Mouse (Mus musculus): ENCODE measurements at regions not wholly inside any gene's neighbourhood (a gene's known extent, or its start where the extent isn't known, plus 50 kb on each side); places are given as distances from the start of the nearest gene placed in this dataset.

- in situ Hi-C loops (cut with MboI, MseI) = no loop called here
These were observed 250.3 kb upstream of the Gm11146 start for GRCm38 (mm10) chr16:77852066-77852781.

GRCm38 (mm10) chr16:77851206-77852065 lies 249.5 kb upstream of the Gm11146 start:
- in situ Hi-C loops (cut with MboI, MseI) = no loop called here

DNA sequence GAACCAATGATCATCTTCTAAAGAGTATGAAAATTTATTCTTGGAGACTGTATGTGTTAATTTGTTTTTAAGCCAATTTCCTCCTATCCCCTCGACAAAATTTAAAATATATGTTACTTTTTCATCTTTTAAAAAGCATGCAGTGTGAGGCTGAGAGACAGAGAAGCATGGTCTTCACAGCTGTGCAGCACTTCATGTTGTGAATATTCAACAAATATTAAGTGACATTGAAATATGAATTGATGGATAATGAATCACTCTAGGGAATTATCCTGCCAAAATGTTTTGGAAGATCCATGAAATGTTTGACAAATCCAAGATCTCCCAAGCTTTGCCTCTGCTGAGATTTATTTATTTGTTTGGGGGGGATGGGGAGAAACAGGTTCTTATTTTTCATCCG lies 233.9 kb upstream of the Gm11146 start:
- in situ Hi-C loops (cut with MboI, MseI) = no loop called here

GRCm38 (mm10) chr16:77827322-77828117 lies 225.6 kb upstream of the Gm11146 start:
- in situ Hi-C loops (cut with MboI, MseI) = no loop called here

- in situ Hi-C loops (cut with MboI, MseI) = no loop called here
These were observed 197.8 kb upstream of the Gm11146 start for GRCm38 (mm10) chr16:77799709-77800108.

DNA sequence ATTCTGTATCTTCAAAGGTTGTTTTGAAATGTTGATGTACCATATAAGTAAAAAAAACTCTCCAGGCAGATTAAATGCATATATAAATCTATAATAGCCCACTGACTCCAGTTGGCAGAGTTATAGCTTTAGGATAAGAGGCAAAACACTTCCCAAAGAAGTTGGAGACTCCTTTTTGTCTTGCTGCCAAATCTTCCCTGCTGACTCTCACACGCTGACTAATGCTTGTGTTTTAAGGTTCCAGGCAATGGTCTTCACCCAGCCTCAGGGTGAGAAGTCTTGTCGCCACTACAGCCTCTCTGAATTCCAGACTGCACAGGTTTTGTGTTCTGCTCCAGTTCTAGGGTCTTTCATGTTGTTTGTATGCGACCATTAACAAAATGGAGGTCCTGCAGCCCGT lies 195.0 kb upstream of the Gm11146 start:
- in situ Hi-C loops (cut with MboI, MseI) = no loop called here

DNA sequence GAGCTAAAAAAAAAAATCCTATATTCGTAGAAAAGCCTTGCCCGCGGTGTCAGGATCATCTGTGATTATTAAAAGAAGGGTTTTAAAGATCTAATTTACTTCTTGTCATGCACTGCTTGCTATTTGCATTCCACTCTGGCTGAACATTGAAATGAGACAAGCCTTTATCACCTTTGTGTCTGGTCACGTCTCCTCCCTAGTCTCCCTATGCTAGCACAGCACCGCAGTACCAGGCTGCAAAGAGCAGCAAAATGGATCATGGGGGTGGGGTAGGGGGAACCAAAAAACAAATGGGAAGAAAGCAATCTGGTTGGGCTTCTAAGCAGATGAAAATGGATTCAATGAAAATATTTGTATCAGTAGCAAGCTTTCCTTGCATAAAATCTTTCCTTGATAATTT lies 187.8 kb upstream of the Gm11146 start:
- in situ Hi-C loops (cut with MboI, MseI) = no loop called here

DNA sequence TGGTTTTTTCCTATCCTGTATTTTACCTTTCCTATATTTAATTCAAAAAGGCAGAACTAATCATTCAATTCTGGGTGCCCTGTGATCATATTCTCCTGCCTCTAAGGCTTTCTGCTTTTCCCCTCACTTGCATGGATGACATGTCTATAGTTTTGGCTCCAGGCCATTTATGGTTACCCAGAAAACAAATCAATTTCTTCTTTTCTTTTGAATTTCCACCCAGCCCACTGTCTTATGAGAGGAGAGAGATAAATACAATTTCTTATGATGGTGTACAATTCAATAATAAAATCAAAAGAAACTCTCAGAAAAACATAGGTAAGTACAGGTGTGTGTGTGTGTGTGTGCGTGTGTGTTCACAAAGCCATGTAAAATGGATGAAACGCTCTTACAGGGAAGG lies 187.3 kb upstream of the Gm11146 start:
- in situ Hi-C loops (cut with MboI, MseI) = no loop called here

GRCm38 (mm10) chr16:77788781-77789150 lies 186.9 kb upstream of the Gm11146 start:
- in situ Hi-C loops (cut with MboI, MseI) = no loop called here

GRCm38 (mm10) chr16:77788041-77788780 lies 186.3 kb upstream of the Gm11146 start:
- in situ Hi-C loops (cut with MboI, MseI) = no loop called here

DNA sequence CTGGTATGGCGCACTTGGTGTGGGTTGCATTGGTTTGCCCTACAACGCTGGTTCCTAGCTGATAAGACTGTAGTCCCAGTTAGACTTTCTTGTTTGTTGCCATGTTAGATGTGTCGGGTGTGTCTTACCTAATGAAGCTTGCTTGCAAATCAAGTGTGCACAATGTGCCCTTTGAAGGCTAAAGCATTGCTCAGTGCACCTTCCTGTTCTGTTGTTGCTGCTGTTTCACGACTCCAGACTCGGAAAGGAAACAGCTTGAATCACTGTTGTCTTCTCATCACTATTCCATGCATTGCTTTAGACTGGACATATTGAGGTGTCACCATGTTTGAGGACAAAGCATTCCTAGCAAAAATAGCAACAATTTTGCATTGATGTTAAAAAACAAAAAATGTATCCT lies 185.1 kb upstream of the Gm11146 start:
- in situ Hi-C loops (cut with MboI, MseI) = no loop called here

GRCm38 (mm10) chr16:77779019-77779418 lies 177.1 kb upstream of the Gm11146 start:
- in situ Hi-C loops (cut with MboI, MseI) = no loop called here

GRCm38 (mm10) chr16:77772075-77772474 lies 170.2 kb upstream of the Gm11146 start:
- in situ Hi-C loops (cut with MboI, MseI) = no loop called here

DNA sequence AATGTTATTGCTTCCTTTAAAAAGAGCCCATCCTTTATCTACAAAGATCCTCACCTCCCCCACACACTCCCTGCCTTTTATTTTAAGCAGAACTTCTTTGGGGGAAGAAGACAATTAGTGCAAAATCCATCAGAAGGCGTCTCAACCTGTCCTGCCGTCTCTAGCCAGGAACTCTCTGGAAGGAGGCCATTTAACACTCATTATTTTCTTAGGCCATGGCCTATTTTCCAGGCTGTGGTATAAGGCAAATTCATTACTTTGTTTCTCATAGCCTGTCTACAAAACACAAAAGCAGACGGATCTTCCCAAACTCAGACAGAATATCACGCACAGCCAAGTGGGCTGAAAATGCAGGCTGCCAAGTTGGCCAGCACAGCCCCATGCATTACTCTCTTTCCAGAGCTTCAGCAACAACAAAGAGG lies 159.0 kb upstream of the Gm11146 start:
- in situ Hi-C loops (cut with MboI, MseI) = no loop called here

DNA sequence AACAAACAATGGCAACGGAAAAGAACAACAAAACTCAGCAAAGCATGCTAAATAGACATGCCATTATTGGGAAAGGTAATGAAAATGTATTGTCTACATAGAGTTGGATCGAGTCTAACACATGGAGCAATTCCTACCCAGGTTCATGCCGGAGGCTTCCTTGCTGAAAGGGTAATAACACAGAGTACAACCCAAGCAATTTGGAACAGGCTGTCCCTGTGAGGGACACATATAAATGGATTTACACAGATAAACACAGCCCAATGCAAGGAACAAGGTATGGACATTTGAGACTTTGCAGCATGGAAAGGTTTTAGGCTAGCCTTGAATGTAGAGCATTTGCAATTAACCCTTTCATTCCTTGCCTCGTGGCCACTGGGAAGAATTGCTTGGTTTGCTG lies 158.6 kb upstream of the Gm11146 start:
- in situ Hi-C loops (cut with MboI, MseI) = no loop called here

- in situ Hi-C loops (cut with MboI, MseI) = loop anchor here (10.0 kb wide), 1 partner anchor 1005 kb away; no protein-coding TSS in a partner anchor
These were observed 158.1 kb upstream of the Gm11146 start for GRCm38 (mm10) chr16:77759997-77760396.

DNA sequence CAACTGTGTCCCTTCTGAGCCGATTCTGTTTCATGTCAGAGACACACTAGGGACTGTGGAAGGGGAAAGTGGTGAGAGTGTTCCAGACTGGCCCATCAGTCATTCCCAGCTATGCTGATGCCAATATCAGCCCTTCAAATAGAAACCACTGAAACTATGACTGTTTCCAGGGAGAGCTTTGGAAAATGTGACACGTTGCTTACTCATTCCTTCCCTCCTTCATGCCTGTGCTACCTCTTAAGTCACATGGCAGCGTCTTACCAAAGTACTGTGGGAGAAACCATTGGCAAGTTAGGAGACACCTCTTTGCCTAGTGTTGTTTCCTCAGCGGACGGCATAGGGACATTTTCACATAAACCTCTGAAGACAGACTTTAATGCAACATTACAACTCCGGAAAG lies 153.0 kb upstream of the Gm11146 start:
- in situ Hi-C loops (cut with MboI, MseI) = loop anchor here (10.0 kb wide), 1 partner anchor 1000 kb away; no protein-coding TSS in a partner anchor

DNA sequence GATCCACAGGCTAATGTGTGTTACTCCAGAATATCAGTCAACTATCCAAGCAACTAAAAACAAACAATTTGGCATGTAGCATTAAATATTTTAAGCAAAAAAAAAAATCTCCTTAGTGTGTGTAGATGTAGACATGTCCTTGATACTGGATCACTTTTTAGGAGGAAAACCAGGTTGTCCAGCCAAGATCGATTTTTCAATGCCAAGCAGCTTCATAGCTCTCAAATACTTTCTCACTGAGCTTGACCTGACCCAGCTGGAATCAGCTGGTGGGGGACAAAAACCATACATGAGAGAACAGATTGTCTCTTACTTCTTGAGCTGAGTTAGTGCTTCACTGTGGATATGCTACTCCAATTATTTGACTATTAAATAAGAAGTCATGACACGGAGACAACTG lies 147.6 kb upstream of the Gm11146 start:
- in situ Hi-C loops (cut with MboI, MseI) = no loop called here

DNA sequence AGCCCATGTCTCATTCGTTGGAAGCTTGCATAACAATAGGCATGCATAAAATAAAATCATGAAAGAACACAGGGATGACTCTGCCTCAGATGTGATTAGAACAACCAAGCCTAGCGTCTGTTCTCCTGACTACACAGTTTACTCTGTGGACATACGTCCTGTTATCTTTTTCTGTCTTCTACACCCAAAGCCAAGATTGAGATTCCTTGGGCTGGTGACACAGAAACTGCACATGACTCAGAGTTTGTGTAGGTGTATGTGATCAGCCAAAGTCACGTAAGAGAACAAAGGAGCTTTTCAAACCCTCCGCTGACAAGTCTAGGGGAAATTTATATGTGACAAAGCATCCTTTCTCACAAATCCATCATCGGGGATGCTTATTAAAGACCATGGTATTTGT lies 141.9 kb upstream of the Gm11146 start:
- in situ Hi-C loops (cut with MboI, MseI) = no loop called here

GRCm38 (mm10) chr16:77738821-77739220 lies 136.9 kb upstream of the Gm11146 start:
- in situ Hi-C loops (cut with MboI, MseI) = no loop called here

DNA sequence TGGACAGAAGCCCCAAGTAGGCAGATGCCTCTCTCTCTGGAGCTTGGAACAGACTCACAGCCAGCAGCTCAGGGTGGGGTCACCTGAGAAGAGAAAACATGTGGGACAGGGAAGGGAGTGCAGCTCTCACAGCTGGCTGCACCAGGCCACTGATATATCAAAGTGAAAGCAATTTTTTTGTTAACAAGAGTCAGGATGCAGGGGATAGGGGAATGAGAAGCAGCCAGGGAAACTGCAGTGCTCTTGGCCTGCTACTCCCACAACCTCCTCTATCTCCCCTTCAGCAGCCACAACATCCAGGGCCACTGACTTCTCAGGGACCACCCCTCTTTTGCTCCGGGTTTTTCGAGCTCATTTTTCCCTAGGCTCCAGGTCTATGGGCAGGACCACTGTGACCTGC lies 117.5 kb upstream of the Gm11146 start:
- in situ Hi-C loops (cut with MboI, MseI) = loop anchor here (10.0 kb wide), 1 partner anchor 1155 kb away; no protein-coding TSS in a partner anchor

Measured in regulatory T cell (primary cell).